Mouse (Mus musculus) embryonic facial prominence, embryonic 14.5 days (tissue): ENCODE measurements around the gene H2afz. TPM values are rescaled to one million over a fixed set of nuclear protein-coding genes. Genes with fewer than 3 reads are reported as not detected.

Experiments
- ATAC-seq: fragments of 200-750 bp; cut with Nextera tagmentation; 2 replicates; pipeline ENCODE4 v1.8.0; 2017; ENCODE audit warnings: low read depth, moderate number of reproducible peaks, moderate TSS enrichment
- DNase-seq: peaks from one replicate; pipeline ENCODE4 v3.0.0-alpha.2; 2015; ENCODE audit warnings: low spot score
- H3K27ac ChIP-seq: fragments of 300-500 bp; sonication (generic); replicated peaks from 2 replicates; pipeline ENCODE4 v1.5.1; 2014; ENCODE audit warnings: low read depth, mild to moderate bottlenecking, low read length, moderate library complexity
- H3K27me3 ChIP-seq: fragments of 300-500 bp; sonication (generic); replicated peaks from 2 replicates; pipeline ENCODE4 v1.6.1; 2014; ENCODE audit warnings: low read length; ENCODE audit not compliant: control insufficient read depth, insufficient read depth
- H3K36me3 ChIP-seq: fragments of 300-500 bp; sonication (generic); 2 replicates; pipeline ENCODE4 v1.6.1; 2014; ENCODE audit warnings: low read length, mixed read lengths; ENCODE audit not compliant: control insufficient read depth, insufficient read depth
- H3K4me1 ChIP-seq: fragments of 300-500 bp; sonication (generic); 2 replicates; pipeline ENCODE4 v1.6.1; 2014; ENCODE audit warnings: antibody characterized with exemption, low read length; ENCODE audit not compliant: control insufficient read depth, insufficient read depth
- H3K4me2 ChIP-seq: fragments of 300-500 bp; sonication (generic); 2 replicates; pipeline ENCODE4 v1.6.1; 2014; ENCODE audit warnings: low read depth, mild to moderate bottlenecking, low read length, moderate library complexity, mixed read lengths
- H3K4me3 ChIP-seq: fragments of 300-500 bp; sonication (generic); 2 replicates; pipeline ENCODE4 v1.5.1; 2014; ENCODE audit warnings: low read depth, mild to moderate bottlenecking, low read length
- H3K9ac ChIP-seq: fragments of 300-500 bp; sonication (generic); 2 replicates; pipeline ENCODE4 v1.6.1; 2014; ENCODE audit warnings: low read depth, mild to moderate bottlenecking, low read length, moderate library complexity, mixed read lengths
- H3K9me3 ChIP-seq: fragments of 300-500 bp; sonication (generic); 2 replicates; pipeline ENCODE4 v1.6.1; 2016; ENCODE audit warnings: low read length; ENCODE audit not compliant: control insufficient read depth
- WGBS: fragments of 180-500 bp; shearing (Covaris S2); extraction: QIAGEN DNeasy Blood & Tissue Kit; methylation state at CpG from one replicate; pipeline ENCODE4 v1.1.7; 2014; 5-methylcytosine and 5-hydroxymethylcytosine counted together
- polyA plus RNA-seq: library from polyadenylated mRNA; unstranded; fragments of >200 nt; fragmentation: Nextera tagmentation; extraction: Ambion mirVana; gene quantifications from 2 replicates; pipeline ENCODE4 v1.2.1, GENCODE M21; 2014

H2afz gene
- polyA plus RNA-seq, 1 experiment from 2014 or later = 1,328 TPM

- Histone ChIP-seq H3K9me3 (no peaks in the 10 kb centered on the region), H3K4me3 (no peak overlapping the region), H3K27me3 (no peaks in the 10 kb centered on the region), H3K9ac (no peak overlapping the region), H3K36me3 (no peaks in the 10 kb centered on the region), H3K4me2 (no peak overlapping the region), H3K27ac (no peak overlapping the region), H3K4me1 (no peaks in the 10 kb centered on the region)
- ATAC-seq (no peak), DNase-seq (no peak)
- WGBS = 54% methylated on average over 3 of the region's 3 CpGs
Measured at GRCm38 (mm10) chr3:137855328-137855727, 9.0 kb upstream of the H2afz start.

GRCm38 (mm10) chr3:137856061-137856460, 8.2 kb upstream of the H2afz start:
- Histone ChIP-seq H3K4me2 (no peak overlapping the region), H3K9ac (no peak overlapping the region), H3K27ac (no peak overlapping the region), H3K4me1 (no peaks in the 10 kb centered on the region), H3K4me3 (no peak overlapping the region), H3K9me3 (no peaks in the 10 kb centered on the region), H3K36me3 (no peaks in the 10 kb centered on the region), H3K27me3 (no peaks in the 10 kb centered on the region)
- 78% methylated on average over 7 of the region's 7 CpGs for WGBS
- no peak for DNase-seq
- no peak for ATAC-seq

GRCm38 (mm10) chr3:137860394-137861170, 3.7 kb upstream of the H2afz start:
- no peaks in the 10 kb centered on the region for H3K9me3 ChIP-seq
- WGBS = 61% methylated on average over 8 of the region's 8 CpGs
- no peak overlapping the region for H3K27ac ChIP-seq

GRCm38 (mm10) chr3:137861436-137861835, 2.9 kb upstream of the H2afz start:
- Histone ChIP-seq H3K9me3 (no peaks in the 10 kb centered on the region), H3K36me3 (peaks cover 4% of the 10 kb centered on the region; the same call in 1 of the 2 replicates), H3K27ac (no peak overlapping the region), H3K4me2 (no peak overlapping the region), H3K27me3 (no peaks in the 10 kb centered on the region), H3K9ac (no peak overlapping the region), H3K4me1 (0 out of 2 replicates have a peak, but pooled peaks cover 3% of the 10 kb centered on the region), H3K4me3 (no peak overlapping the region)
- DNase-seq = no peak
- ATAC-seq = no peak
- WGBS = 96% methylated on average over 4 of the region's 4 CpGs

More at GRCm38 (mm10) chr3:137860394-137861170, 3.7 kb upstream of the H2afz start:
- DNase-seq (peak; percentile 60), ATAC-seq (no peak)
- Histone ChIP-seq H3K4me1 (0 out of 2 replicates have a peak, but pooled peaks cover 3% of the 10 kb centered on the region), H3K36me3 (no peaks in the 10 kb centered on the region), H3K4me2 (no peak overlapping the region), H3K9ac (no peak overlapping the region), H3K4me3 (no peak overlapping the region), H3K27me3 (no peaks in the 10 kb centered on the region)

GRCm38 (mm10) chr3:137862600-137862999, 1.7 kb upstream of the H2afz start:
- DNase-seq (no peak), ATAC-seq (no peak)
- Histone ChIP-seq H3K27ac (no peak overlapping the region), H3K27me3 (no peaks in the 10 kb centered on the region), H3K9ac (no peak overlapping the region), H3K4me2 (no peak overlapping the region), H3K9me3 (no peaks in the 10 kb centered on the region), H3K36me3 (peaks cover 10% of the 10 kb centered on the region), H3K4me1 (0 out of 2 replicates have a peak, but pooled peaks cover 5% of the 10 kb centered on the region), H3K4me3 (no peak overlapping the region)
- WGBS = 94% methylated on average over 3 of the region's 3 CpGs

GRCm38 (mm10) chr3:137863330-137864123, 760 bp upstream of the H2afz start:
- Histone ChIP-seq H3K27ac (peak overlapping the region; percentile 88), H3K4me2 (peak overlapping the region; percentile 53), H3K4me3 (peak overlapping the region; percentile 84), H3K4me1 (peaks cover 7% of the 10 kb centered on the region; the same call in 1 of the 2 replicates), H3K9ac (peak overlapping the region; percentile 97), H3K27me3 (no peaks in the 10 kb centered on the region), H3K36me3 (peaks cover 10% of the 10 kb centered on the region), H3K9me3 (no peaks in the 10 kb centered on the region)
- WGBS = 36% methylated on average over 18 of the region's 22 CpGs
- ATAC-seq = peak; percentile 4; the same call in 1 of the 2 replicates
- DNase-seq = peak; percentile 62

GRCm38 (mm10) chr3:137864988-137865982, 998 bp downstream of the H2afz start:
- Histone ChIP-seq H3K4me3 (peak overlapping the region; percentile 84), H3K27me3 (no peaks in the 10 kb centered on the region), H3K4me2 (peak overlapping the region; percentile 65), H3K36me3 (peaks cover 10% of the 10 kb centered on the region), H3K4me1 (peaks cover 10% of the 10 kb centered on the region; the same call in 1 of the 2 replicates), H3K9me3 (no peaks in the 10 kb centered on the region), H3K9ac (peak overlapping the region; percentile 97), H3K27ac (peak overlapping the region; percentile 98)
- peak; percentile 57 for ATAC-seq
- under 1% methylated on average over 47 of the region's 74 CpGs for WGBS
- peak; percentile 96 for DNase-seq

- peak overlapping the region; percentile 91 for H3K4me3 ChIP-seq
- peak overlapping the region; percentile 99 for H3K9ac ChIP-seq
- no peaks in the 10 kb centered on the region for H3K9me3 ChIP-seq
- WGBS = 6% methylated on average over 2 of the region's 2 CpGs
- peak overlapping the region; percentile 69 for H3K4me2 ChIP-seq
- H3K4me1 ChIP-seq = peaks cover 10% of the 10 kb centered on the region; the same call in 1 of the 2 replicates
- H3K27me3 ChIP-seq = no peaks in the 10 kb centered on the region
- no peak for DNase-seq
- no peak; the same call in 1 of the 2 replicates for ATAC-seq
- H3K27ac ChIP-seq = peak overlapping the region; percentile 96
- H3K36me3 ChIP-seq = peaks cover 10% of the 10 kb centered on the region
Measured at GRCm38 (mm10) chr3:137867133-137867436, 2.8 kb downstream of the H2afz start.
